Mouse (Mus musculus): ENCODE measurements at regions not wholly inside any gene's neighbourhood (a gene's known extent, or its start where the extent isn't known, plus 50 kb on each side); places are given as distances from the start of the nearest gene placed in this dataset.

DNA sequence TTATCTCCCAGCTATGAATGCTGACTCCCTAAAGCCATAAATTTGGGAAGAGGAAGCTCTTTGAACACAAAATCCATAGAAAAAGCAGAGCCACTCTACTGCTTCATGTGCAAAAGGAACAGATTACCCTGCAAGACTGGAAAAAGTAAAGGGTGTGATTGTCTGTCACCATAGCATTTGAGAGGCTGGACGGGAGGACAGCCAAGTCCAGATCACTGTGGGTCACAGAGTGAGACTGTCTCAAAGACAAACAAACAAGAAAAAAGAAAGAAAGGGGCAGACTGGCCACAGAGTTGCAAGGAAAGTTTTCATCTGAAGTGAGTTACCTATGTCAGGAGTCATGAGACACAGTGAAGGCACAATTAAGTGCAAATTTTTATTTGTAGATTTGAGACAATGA, 150.7 kb upstream of the Ccn2 start:
- no peak for DNase-seq

DNA sequence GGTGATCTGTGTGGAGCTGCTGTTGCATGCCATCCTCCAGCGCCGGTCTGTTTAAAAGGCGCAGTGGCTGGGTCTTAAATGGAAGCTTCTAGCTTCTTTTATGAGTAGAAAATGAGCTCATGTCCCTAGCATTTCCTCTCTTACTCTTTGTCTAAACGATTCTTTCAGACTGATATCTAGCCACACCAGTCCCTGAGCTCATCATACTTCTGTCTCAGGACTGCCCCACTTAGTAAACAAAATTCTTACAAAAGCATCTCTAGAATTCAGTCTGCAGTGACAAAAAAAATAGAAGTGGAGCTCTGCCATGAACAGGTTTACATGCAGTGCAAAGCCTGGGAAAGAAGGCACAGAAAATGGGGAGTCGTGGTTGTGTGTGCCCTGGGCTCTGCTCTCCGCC, 150.2 kb upstream of the Ccn2 start:
- no peak for DNase-seq

- no peak for DNase-seq
Measured at GRCm38 (mm10) chr10:24446168-24446567, 149.1 kb upstream of the Ccn2 start.

DNA sequence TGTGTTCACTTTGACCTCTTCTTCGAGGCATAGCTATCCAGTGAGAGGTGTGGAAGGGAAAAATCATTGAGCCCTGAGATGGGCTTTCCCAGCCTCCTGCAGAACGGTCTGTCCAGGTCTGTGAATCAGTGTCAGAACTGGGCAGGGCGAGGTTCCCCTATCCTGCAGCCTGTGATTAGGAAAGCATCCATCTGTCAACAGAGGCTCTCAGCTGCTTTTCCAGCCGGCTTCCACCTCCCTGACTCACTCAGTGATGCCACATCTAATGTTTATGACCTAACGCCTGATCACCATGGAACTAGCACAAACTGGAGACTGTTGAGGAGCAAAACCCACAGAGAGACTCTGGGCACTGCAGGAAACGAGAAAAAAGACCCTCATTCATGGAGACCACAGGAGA, 148.1 kb upstream of the Ccn2 start:
- no peak for DNase-seq

DNA sequence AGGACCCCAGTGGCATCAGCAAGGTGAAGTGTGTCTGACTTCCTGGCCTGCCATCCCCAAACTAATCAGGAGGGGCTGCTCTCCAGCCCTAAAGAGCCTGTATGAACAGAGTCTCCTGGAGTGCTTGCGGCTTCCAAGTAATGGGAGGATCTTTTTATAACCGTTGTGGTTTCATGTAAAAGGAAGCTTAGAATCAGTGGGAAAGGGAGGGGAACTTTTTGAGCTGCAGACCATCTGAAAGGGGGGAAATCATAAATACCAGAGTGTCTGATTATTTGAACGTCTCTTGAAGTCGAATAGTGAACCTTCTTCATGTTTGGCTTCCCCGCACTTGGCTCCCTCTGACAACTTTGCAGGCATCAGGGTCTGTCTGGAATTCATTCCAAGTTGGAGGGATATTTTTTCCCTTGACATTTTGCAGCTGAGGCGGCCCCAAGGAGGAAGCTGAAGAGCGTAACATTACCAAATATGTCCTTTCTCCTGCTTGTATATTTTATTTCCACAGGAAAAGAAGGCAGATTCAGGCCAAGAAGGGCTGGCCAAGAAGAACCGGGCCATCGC, 147.2 kb upstream of the Ccn2 start:
- peak; percentile 8 for DNase-seq

DNA sequence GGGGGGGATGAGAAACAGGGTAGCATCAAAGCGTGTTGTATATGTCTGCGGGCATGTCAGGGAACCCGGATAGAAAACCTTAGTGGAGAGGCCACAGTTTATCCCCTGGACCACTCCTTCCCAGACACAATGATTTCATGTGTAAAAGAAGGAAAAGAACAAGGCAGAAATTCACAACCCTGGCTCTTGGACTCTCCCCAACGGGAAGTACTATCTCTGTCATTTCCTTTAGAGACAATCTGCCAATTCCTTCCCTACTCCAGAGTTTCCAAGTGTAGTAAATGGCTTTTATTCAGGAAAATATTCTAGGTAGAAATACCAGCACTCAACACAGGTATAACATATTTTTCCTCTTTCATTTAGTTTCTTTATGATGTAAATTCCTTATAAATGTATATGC, 141.7 kb upstream of the Ccn2 start:
- DNase-seq, result no peak

DNA sequence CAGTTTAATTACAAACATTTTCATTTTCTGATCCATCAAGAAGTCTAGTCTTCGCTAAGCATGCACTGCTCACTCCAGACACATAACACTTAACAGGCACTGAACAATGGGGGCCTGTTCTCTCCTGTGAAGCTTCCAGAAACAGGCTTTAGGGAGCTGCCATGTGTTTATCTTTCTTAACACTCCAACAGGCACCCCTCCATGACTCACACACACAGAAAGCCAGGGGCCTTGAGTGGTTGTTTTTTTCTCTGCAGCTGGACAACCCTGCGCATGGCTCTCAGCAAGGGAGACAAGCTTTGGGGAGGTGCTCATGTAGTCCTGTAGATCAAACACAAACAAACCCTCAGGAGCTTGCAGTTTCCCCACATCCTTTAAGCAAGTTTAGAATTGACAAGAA, 136.6 kb upstream of the Ccn2 start:
- DNase-seq, result peak; percentile 7

GRCm38 (mm10) chr10:24463873-24464272, 131.4 kb upstream of the Ccn2 start:
- DNase-seq, result no peak

- DNase-seq, result no peak
Measured at GRCm38 (mm10) chr10:24464377-24464776, 130.9 kb upstream of the Ccn2 start.

DNA sequence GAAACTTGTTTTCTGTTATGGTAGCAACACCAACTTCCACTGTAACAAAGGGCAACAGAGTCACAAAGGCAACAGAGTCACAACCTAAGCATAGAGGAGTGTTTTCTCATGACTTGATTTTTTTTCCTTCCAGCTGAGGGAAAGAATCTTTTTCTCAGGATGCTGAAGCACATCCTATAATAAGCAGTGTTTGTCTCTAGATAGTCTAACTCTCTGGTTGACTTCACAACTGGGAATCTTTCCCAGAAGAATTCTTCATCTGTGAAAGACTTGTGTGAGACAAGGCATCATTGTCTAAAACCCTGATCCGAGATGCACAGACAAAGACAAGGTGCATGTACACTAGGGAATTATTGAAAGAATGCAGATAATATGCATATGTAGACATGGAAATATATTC, 125.5 kb upstream of the Ccn2 start:
- DNase-seq, result no peak

DNA sequence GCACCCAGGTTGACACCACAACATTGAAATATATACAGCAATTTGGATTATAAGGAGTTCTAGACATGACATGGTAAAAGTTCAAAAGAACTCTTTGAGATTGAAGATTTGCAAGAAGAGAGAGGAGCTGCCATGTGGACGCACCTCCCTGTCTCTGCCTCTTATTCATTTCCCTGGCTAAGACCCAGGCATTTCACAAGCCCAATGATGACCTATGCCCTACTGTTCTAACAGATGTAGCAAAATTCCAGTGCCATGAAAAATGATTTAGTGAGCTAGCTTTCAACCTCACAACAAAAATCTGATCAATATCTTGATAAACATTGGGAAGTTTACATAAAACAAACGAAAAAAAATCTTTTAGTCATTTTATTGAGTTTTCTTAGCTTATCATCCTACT, 123.7 kb upstream of the Ccn2 start:
- peak; percentile 25 for DNase-seq

DNA sequence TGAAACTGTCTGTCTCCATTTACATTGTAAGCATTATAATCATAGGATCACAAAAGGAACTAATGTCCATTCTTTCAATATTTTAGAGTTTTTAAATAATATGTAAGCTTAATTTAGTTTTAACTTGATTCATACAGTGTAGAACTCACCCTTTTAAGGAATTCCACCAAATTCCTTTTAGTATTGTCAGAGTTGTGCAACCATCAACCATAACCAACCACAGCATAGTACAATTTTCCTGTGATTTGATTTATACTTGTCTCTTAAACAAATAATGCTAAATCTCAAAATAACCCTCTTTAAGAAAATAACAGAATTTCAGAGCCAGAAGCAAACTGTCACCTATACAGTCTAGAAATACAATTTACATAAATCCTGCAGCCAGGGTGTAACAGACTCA, 119.0 kb upstream of the Ccn2 start:
- DNase-seq, result no peak

- no peak for DNase-seq
Measured at GRCm38 (mm10) chr10:24478535-24478934, 116.7 kb upstream of the Ccn2 start.

- no peak for DNase-seq
Measured at GRCm38 (mm10) chr10:24479148-24479547, 116.1 kb upstream of the Ccn2 start.

GRCm38 (mm10) chr10:24481926-24482612, 113.2 kb upstream of the Ccn2 start:
- no peak for DNase-seq

DNA sequence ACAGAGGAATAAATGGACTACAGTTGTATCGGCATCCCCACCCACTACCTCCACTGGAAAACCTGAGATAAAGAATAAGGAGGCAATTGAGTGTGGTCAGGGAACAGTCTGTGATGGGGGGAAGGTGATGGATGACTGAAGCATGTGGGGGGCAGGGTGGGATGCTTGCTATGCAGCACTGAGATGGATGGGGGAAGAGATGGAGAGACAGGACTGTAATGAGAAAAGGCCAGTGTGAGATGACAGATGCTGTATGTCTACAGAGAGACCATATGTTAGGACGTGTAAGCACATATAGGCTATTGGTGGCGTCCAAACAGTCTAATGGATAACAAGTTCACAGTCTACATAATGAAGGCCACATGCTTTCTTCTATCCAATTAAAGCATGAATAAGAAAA, 112.2 kb upstream of the Ccn2 start:
- no peak for DNase-seq

GRCm38 (mm10) chr10:24484101-24484660, 111.1 kb upstream of the Ccn2 start:
- no peak for DNase-seq

- no peak for DNase-seq
Measured at GRCm38 (mm10) chr10:24485461-24485860, 109.8 kb upstream of the Ccn2 start.

DNA sequence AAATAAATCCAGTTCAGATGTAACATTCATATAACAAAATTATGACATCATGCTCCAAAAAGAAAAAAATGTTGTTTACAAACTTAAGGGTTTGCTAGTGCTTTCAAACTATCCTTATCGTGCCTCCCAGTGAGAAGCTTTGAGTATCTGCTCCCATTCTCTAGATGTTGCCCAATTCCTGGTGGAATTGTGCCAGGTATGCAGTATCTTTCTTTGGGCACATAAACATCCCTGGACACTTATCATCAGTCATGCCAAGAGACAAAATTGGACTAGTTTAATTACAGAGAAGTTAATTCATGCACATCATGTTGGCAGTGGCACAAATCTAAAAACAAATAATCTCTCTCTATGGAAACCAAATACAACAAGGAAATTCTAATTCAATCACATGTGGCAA, 109.0 kb upstream of the Ccn2 start:
- no peak for DNase-seq

DNA sequence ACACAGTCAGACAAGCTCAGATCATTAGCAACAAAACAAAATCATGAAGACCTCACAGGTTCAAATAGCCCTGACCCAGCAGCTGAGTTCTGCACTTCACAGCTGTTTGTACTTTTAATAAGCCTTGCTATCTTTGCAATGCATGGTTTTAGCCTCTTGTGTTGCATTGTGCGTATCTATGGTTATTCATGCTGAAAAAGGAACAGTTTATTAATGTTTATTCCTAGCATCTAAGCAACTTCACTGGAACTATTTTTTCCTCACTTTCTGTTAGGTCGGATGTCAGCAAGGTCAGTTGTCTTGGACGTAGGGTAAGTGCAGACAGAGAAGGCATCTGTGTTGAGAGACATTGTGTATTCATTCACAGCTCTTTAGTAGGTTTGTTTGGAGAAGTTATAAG, 107.3 kb upstream of the Ccn2 start:
- no peak for DNase-seq

DNA sequence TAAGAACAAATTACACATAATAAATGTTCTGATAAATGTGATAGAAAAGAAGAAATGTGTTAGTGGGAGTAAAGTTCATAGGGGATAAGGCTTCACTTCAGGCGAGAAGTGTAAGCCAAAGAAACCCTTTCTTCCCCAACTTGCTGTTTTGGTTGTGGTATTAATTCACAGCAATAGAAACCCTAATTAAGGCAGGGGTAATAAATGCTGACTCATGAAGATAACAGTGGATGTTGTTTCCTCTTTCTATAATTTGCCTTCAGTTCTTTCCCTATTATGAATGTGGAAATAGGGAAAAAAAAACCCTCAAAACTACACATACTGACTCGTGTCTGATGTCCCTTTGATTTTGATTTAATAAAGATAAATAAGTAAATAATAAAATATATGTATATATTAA, 104.8 kb upstream of the Ccn2 start:
- no peak for DNase-seq

DNA sequence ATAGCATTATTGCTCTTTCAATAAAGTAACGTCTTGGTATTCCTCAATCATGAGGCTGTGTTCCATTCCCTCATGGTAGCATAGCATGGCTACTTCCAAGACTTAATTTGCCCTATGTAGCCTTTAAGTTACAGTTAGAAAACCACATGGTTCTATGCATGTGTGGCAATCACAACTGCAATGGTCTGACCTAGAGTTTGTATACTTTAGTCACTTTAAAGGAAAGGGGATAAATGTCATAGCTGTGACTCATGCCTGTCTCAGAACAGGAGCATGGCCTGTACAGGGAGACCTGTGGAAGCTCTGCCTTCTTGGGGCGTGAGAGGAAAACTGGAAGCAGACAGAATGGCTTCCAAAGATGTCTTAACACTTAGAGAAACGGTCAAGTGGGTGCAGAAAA, 103.4 kb upstream of the Ccn2 start:
- DNase-seq, result no peak

DNA sequence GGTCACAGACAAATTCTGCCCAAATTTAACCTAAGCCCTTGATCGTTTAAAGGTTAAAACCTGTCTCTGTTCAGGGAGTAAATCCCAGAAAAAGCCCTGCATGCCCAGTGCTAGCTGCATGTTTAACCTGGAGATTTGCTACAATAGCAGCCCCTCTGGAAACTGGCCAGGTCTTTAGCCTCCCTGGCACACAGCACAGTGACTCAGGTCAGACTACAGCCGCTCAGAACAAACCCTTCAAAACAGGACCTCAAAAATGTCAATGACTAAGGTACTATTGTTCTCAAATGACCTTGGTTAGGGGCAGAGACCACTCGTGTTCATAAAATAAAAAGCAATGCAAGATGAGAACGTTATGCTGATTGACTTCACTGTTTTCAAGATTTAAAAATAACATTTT, 101.8 kb upstream of the Ccn2 start:
- DNase-seq, result peak; percentile 78

DNA sequence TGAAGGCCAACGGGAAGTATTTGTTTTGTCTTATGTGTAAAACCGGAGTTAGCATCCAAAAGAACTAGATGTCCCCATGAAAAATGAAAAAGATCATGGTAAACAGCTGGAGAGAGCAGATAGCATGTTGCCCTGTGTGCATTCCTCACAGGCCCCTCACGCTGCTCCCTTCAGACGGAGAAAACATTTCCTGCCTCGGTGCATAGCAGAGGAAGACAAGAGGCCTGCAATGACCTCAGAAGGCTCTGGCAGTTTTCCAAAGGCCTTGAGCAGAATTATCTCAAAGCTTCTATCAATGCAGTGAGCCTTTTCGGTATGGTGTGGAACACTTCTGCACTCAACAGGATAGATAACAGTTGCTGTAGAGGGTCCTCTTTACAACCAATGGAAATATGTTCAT, 101.3 kb upstream of the Ccn2 start:
- peak; percentile 75 for DNase-seq

Data from adrenal gland, postnatal 10 days (tissue).